Mouse (Mus musculus) cerebellum, adult 11 months (tissue): Measurements from ENCODE around the gene Aig1.

Source experiments
- DNase-seq: peaks from one replicate; pipeline ENCODE4 v3.0.0; 2022

The Aig1 gene

DNA sequence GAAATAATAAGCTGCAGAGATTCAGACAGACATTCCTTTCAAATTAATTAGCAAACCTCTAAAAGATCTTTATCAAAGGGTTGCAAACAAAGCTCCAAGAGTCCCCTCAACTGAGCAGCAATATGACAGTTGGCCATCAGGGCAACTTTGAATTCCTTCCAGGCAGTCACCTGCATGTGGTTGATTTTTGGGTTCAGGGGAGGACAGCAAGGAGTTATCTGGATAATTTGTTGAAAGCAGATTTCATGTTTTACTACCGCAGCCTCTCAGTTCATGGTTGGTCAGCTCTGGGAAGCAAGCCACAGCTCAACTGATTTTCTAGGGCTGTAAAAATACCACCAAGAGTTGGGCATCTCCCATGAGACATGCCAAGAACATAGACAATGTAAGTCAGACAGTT lies 98.1 kb downstream of the Aig1 start:
- DNase-seq = peak; percentile 20

GRCm38 (mm10) chr10:13769789-13770188 lies 99.0 kb downstream of the Aig1 start:
- no peak for DNase-seq

GRCm38 (mm10) chr10:13768866-13769265 lies 99.9 kb downstream of the Aig1 start:
- DNase-seq = no peak

- DNase-seq = no peak
Measured at GRCm38 (mm10) chr10:13767076-13767475, 101.7 kb downstream of the Aig1 start.

DNA sequence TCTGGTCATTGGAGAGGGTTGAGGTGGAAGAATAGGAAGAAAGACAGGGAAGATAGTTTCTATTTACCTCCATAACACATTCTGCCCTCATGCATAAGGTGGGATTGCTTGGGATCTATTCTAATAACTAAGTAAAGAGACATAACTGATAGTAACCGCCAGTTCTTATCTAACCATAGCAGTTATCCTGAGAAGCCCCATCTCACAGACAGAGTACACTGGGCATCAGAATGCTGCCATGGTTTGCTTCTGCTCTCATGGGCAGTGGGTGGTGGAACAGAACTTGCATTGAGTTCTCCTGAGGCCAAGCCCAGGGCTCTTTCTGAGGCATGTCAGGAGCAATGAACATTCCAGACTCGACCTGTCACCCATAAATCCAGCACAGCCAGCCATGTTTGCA lies 105.6 kb downstream of the Aig1 start:
- DNase-seq = no peak

GRCm38 (mm10) chr10:13754712-13755111 lies 114.1 kb downstream of the Aig1 start:
- no peak for DNase-seq

GRCm38 (mm10) chr10:13753777-13754176 lies 115.0 kb downstream of the Aig1 start:
- no peak for DNase-seq

GRCm38 (mm10) chr10:13739494-13740140 lies 129.2 kb downstream of the Aig1 start:
- peak; percentile 78 for DNase-seq

- DNase-seq = no peak
Measured at GRCm38 (mm10) chr10:13730039-13730748, 138.6 kb downstream of the Aig1 start.

- no peak for DNase-seq
Measured at GRCm38 (mm10) chr10:13727676-13728075, 141.1 kb downstream of the Aig1 start.

DNA sequence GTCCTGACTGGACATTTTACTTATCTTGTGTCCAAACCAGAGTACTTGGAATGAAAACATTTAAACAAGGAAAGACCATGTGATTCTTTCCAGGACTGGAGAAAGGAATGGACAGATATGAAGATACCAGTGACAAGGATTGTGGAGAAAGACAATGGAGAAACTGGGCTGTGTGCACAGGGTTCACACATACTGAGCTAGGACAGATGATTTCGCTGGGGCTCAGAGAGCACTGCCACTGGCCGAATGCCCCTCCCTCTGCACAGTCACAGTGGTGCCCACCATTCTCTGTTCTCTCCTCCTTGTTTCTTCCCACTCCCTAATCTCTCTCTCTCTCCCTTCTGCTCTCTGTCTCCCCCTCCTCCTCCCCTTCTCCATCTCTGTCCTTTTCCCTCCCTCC lies 142.6 kb downstream of the Aig1 start:
- no peak for DNase-seq

DNA sequence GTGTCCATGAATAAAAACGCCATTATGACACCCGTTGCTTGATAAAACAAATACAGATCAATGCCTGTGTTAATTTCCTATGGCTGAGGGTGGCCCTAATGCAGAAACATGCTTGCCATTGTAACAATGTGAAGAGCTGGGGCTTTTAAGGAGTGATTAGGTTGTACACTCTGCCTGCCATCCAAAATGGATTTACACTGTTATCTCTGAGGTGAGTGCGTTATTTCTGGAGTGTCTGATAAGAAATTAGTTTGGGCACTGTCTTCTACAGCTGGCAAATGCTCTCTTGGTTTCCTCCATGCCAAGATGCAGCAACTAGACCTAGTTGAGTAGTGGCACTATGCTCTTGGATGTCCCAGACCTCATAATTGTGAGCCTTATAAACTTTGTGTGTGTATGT lies 143.5 kb downstream of the Aig1 start:
- DNase-seq = no peak

- no peak for DNase-seq
Measured at GRCm38 (mm10) chr10:13716132-13716531, 152.6 kb downstream of the Aig1 start.

DNA sequence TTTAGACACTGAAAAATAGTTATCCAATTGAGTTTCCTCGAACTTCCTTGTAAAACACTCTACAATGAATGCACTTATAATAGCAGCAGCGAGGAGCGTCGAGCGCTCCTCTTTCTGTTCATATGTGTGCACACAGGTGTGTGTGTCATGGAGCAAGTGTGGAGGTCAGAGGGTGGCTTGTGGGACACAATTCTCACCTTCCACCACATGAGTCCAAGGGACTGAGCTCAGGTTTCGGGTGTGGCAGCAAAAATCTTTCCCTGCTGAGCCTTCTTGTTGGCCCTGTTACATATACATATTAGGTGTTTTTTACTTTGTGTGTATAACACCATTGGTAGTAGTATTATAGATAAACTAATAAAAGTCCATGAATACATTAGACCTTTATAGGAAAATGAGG lies 153.2 kb downstream of the Aig1 start:
- DNase-seq = no peak

- DNase-seq = no peak
Measured at GRCm38 (mm10) chr10:13714920-13715293, 153.9 kb downstream of the Aig1 start.

- peak; percentile 90 for DNase-seq
Measured at GRCm38 (mm10) chr10:13714199-13714919, 154.4 kb downstream of the Aig1 start.

- no peak for DNase-seq
Measured at GRCm38 (mm10) chr10:13713711-13714110, 155.1 kb downstream of the Aig1 start.

DNA sequence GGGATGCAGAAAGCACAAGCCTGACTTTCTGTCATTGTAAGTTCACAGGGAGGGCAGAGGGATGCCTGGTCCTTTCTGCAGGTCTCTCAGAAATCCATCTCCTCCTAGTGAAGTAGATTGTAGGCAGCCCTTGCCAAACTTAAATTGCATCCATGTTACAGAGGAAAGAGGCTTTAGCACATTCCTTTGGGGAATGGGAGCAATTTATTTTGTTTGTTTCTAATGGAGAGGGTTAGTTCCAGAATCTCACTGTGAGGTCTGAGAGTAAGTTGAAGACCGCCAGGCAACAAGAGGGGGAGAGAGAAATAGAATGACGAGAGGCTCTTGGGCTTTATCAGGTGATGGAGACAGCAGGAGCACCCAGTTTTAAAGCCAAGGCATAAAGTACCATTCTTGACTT lies 155.7 kb downstream of the Aig1 start:
- DNase-seq = no peak

- DNase-seq = no peak
Measured at GRCm38 (mm10) chr10:13711281-13711829, 157.4 kb downstream of the Aig1 start.

DNA sequence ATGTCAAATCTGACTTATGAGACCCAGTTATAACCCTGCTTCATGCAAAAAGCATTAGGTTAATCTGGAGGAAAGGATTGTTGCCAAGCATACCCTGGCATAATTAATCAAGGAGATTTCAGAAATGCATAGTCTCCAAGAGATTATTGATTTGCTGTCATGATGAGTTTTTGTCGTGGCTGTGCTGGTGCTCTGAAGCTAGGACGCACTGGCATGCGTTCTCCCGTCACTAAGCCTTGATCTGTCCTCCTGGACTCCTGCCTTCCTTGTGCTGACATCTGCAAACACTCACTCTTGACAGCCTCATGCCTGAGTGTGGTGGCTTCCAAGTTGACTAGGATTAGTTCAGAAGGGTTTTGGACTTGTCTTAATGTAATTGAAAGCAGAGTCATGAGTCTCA lies 163.0 kb downstream of the Aig1 start:
- DNase-seq = no peak

GRCm38 (mm10) chr10:13702688-13703087 lies 166.1 kb downstream of the Aig1 start:
- DNase-seq = no peak

- peak; percentile 40 for DNase-seq
Measured at GRCm38 (mm10) chr10:13702043-13702442, 166.7 kb downstream of the Aig1 start.

DNA sequence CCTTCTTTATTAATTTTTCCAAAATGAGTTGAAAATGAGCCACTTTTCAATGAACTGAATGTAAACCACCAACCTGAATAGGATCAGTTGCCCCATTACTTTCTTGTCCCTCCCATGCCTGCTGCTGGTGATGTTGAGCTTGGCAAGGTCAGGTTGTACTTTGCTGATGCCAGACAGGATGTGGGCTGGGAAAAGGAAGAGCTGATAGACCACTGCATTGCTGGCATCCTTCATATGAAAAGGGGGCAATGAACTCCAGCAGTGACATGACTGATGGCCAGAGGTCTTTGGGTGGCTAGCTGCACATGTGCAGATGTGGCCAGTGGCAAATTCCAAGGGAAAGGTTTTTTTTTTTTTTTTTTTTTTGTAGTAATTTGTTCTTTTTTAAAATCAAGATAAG lies 172.5 kb downstream of the Aig1 start:
- no peak for DNase-seq

GRCm38 (mm10) chr10:13693276-13693675 lies 175.5 kb downstream of the Aig1 start:
- DNase-seq = no peak
